Mouse (Mus musculus) hindbrain, embryonic 13.5 days (tissue): ENCODE results near the gene Pnrc1. TPM values are rescaled to one million over a fixed set of nuclear protein-coding genes. Genes with fewer than 3 reads are reported as not detected.

Source experiments
- polyA plus RNA-seq: library from polyadenylated mRNA; unstranded; fragments of >200 nt; fragmentation: Nextera tagmentation; extraction: Ambion mirVana; gene quantifications from 2 replicates; pipeline ENCODE4 v1.2.1, GENCODE M21; 2015

Gene Pnrc1
- polyA plus RNA-seq, 1 experiment from 2014 or later, result 69.5 TPM

Other genes starting within 250 kb of the Pnrc1 start
- gene Gabrr2, start 227.2 kb downstream of the Pnrc1 start, polyA plus RNA-seq, result 0.62 and 1.3 TPM in 2 replicates
- gene Gabrr1, start 157.6 kb downstream of the Pnrc1 start, polyA plus RNA-seq, result 0.17 and 0.21 TPM in 2 replicates
- gene Pm20d2, start 100.4 kb downstream of the Pnrc1 start, polyA plus RNA-seq, result 1.3 and 2.4 TPM in 2 replicates
- 40.9 and 42.1 TPM in 2 replicates for gene Srsf12, start 81.2 kb downstream of the Pnrc1 start, polyA plus RNA-seq
- 25.4 and 29.4 TPM in 2 replicates for gene Rngtt, start 20.1 kb upstream of the Pnrc1 start, polyA plus RNA-seq